Mouse (Mus musculus): ENCODE data around the gene Gm5458. TPM values are rescaled to one million over a fixed set of nuclear protein-coding genes. Genes with fewer than 3 reads are reported as not detected.
"Not testable (repeated sequence)": the region's sequence is repeated elsewhere in the genome, so short reads cannot be mapped to it uniquely, and the experiment has no call there.

Gm5458 gene
- total RNA-seq (2021) (not detected), polyA plus RNA-seq (2012; rRNA removed) (not detected in 2 replicates)
- long read RNA-seq, result 0 reads

DNA sequence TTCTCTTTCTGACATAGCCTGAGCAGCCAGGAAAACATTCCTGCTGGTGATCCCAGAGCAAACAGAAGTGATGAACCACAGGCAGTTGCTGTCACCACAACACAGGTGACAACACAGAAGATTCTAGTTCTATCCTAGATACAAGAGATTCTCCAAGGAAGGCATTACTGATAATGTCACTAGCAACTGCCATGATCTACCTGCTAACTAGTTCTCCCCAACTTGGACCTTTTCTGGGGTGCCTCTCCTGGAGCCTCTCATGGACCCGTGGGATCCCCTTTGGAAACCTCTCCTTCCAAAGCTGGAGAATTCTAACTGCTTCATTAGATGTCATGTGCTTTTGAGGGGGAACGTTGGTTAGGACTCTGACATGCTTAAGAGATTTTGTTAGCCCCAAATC lies at the start of gene Gm5458:
TSS of gene Gm5458 (minus strand) at position 101 of the 400 bp plus-strand sequence.
- DNase-seq; H3K9ac ChIP-seq (ENCODE audit: low read depth, low read length): not testable (repeated sequence)

GRCm38 (mm10) chr14:19646232-19646631 lies 43.9 kb upstream of the Gm5458 start:
- no peaks in the 10 kb centered on the region for H3K36me3 ChIP-seq (ENCODE audit: control insufficient read depth, insufficient read depth, low read length)
- no peak overlapping the region for H3K9ac ChIP-seq (ENCODE audit: low read depth, low read length)
- TF ChIP-seq EP300 (IDR thresholded peaks at IDR 0.05; ENCODE audit: insufficient read depth, low read depth, low read length), result no peak
- TF ChIP-seq CTCF (IDR thresholded peaks at IDR 0.05), result no peak
- no peak for TF ChIP-seq POLR2A (IDR thresholded peaks at IDR 0.05; ENCODE audit: insufficient read depth, low read depth, low read length)
- no peak overlapping the region for H3K4me3 ChIP-seq
- H3K27ac ChIP-seq, result no peak overlapping the region
- no peaks in the 10 kb centered on the region for H3K79me2 ChIP-seq (replicated peaks; ENCODE audit: control insufficient read depth, insufficient read depth, low read length)
- DNase-seq, result no peak
- intact Hi-C loops (cut with DNase I), result no loop called here
- 49% methylated on average over 3 of the region's 3 CpGs for WGBS
- H3K4me1 ChIP-seq (ENCODE audit: control insufficient read depth, insufficient read depth, low read length), result no peaks in the 10 kb centered on the region
- no peaks in the 10 kb centered on the region for H3K27me3 ChIP-seq (ENCODE audit: control insufficient read depth, insufficient read depth, low read length)

More for the DNA sequence above, at the start of gene Gm5458:
- H3K4me3 ChIP-seq; H3K4me1 ChIP-seq (ENCODE audit: control insufficient read depth, insufficient read depth, low read length); H3K27me3 ChIP-seq (ENCODE audit: control insufficient read depth, insufficient read depth, low read length); H3K36me3 ChIP-seq (ENCODE audit: control insufficient read depth, insufficient read depth, low read length); H3K27ac ChIP-seq; H3K79me2 ChIP-seq (replicated peaks; ENCODE audit: control insufficient read depth, insufficient read depth, low read length); intact Hi-C loops (cut with DNase I): not testable (repeated sequence)
- 63% methylated on average over 2 of the region's 2 CpGs for WGBS

GRCm38 (mm10) chr14:19584804-19585667 lies 17.3 kb downstream of the Gm5458 start, which contains the start of gene Gm2237:
TSS of gene Gm2237 (minus strand) at chr14:19585135.
- H3K4me1 ChIP-seq (ENCODE audit: control insufficient read depth, insufficient read depth, low read length); H3K79me2 ChIP-seq (replicated peaks; ENCODE audit: control insufficient read depth, insufficient read depth, low read length); H3K36me3 ChIP-seq (ENCODE audit: control insufficient read depth, insufficient read depth, low read length); H3K27me3 ChIP-seq (ENCODE audit: control insufficient read depth, insufficient read depth, low read length); intact Hi-C loops (cut with DNase I): not testable (repeated sequence)
- Histone ChIP-seq H3K27ac (peak within 1 kb of the TSS; percentile 19), H3K9ac (ENCODE audit: low read depth, low read length) (peak within 1 kb of the TSS; percentile 65), H3K4me3 (peak within 1 kb of the TSS; percentile 37; the same call in 1 of the 2 replicates)
- peak; percentile 63 to 64 for DNase-seq
- WGBS, result 2% methylated on average over 36 of the region's 62 CpGs

DNA sequence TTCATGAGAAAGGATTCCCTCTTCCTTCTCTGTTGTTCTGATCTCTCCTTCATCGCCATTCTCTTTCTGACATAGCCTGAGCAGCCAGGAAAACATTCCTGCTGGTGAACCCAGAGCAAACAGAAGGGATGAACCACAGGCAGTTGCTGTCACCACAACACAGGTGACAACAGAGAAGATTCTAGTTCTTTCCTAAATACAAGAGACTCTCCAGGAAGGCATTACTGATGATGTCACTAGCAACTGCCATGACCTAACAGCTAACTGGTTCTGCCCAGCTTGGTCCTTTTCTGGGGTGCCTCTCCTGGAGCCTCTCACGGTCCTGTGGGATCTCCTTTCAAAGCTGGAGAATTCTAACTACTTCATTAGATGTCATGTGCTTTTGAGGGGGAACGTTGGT lies 52.5 kb downstream of the Gm5458 start, which contains the start of gene Gm2244:
TSS of gene Gm2244 (minus strand) at position 101 of the 400 bp plus-strand sequence.
- WGBS, result 88% methylated on average over 1 of the region's 3 CpGs
- H3K4me1 ChIP-seq (ENCODE audit: control insufficient read depth, insufficient read depth, low read length); H3K4me3 ChIP-seq; DNase-seq; H3K79me2 ChIP-seq (replicated peaks; ENCODE audit: control insufficient read depth, insufficient read depth, low read length); H3K9ac ChIP-seq (ENCODE audit: low read depth, low read length); H3K27ac ChIP-seq; H3K36me3 ChIP-seq (ENCODE audit: control insufficient read depth, insufficient read depth, low read length); intact Hi-C loops (cut with DNase I); H3K27me3 ChIP-seq (ENCODE audit: control insufficient read depth, insufficient read depth, low read length): not testable (repeated sequence)

Other genes starting within 250 kb of the Gm5458 start
- under 1 TPM in 1 of 2 experiments, not detected in 1; 0.44 TPM for gene Gm21738, start 183.7 kb downstream of the Gm5458 start, total RNA-seq (2021)
- gene Gm21738, start 183.7 kb downstream of the Gm5458 start, polyA plus RNA-seq (2012; rRNA removed), result not detected in 2 replicates
- not detected for gene Gm2244, start 52.6 kb downstream of the Gm5458 start, total RNA-seq (2021)
- gene Gm2244, start 52.6 kb downstream of the Gm5458 start, polyA plus RNA-seq (2012; rRNA removed), result not detected in 2 replicates
- gene Gm2237, start 17.4 kb downstream of the Gm5458 start, total RNA-seq (2021), result under 1 TPM; 0.20 to 0.52 TPM
- 0.97 and 1.0 TPM in 2 replicates for gene Gm2237, start 17.4 kb downstream of the Gm5458 start, polyA plus RNA-seq (2012; rRNA removed)
- 10 to 100 TPM; 21.2 to 21.6 TPM for gene Nid2, start 148.7 kb upstream of the Gm5458 start, total RNA-seq (2021)
- 12.1 and 14.3 TPM in 2 replicates for gene Nid2, start 148.7 kb upstream of the Gm5458 start, polyA plus RNA-seq (2012; rRNA removed)
- gene Rtraf, start 221.2 kb upstream of the Gm5458 start, total RNA-seq (2021), result 10 to 100 TPM; 56.8 to 71.3 TPM
- gene Rtraf, start 221.2 kb upstream of the Gm5458 start, polyA plus RNA-seq (2012; rRNA removed), result 33.1 and 51.0 TPM in 2 replicates